Mouse (Mus musculus): Measurements from ENCODE around the gene Vsig2.

DNA sequence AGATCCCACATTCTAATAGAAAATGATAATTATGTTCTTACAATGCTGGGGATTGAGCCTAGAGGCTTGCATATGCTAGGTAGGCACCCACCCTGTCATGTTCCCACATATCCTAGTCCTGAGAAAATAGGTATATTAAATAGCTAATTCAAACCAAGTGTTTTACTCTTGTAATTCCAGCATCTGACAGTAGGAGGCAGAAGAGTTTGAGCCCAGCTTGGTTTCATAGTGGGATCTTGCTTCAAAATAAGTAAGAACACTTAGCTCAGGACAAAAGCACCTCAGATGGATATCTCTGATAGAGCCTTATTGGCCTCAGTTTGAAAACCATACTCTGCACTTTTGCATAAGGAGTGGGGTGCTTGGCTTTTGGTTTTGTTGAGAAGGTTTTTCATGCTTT, 34.7 kb upstream of the Vsig2 start:
- TF ChIP-seq POLR2A (IDR thresholded peaks at IDR 0.05; ENCODE audit: borderline replicate concordance, extremely low read depth, insufficient read depth, insufficient read length, poor library complexity, severe bottlenecking) (no peak), CTCF (IDR thresholded peaks at IDR 0.05; ENCODE audit: borderline replicate concordance, extremely low read depth, insufficient read depth, insufficient read length) (no peak)
